Mouse (Mus musculus): ENCODE measurements around the gene Rasa2. TPM values are rescaled to one million over a fixed set of nuclear protein-coding genes. Genes with fewer than 3 reads are reported as not detected.
A peak's percentile ranks its signal among the peaks of the same experiment; 100 is the strongest.
"Not testable (repeated sequence)": the region's sequence is repeated elsewhere in the genome, so short reads cannot be mapped to it uniquely, and the experiment has no call there.

Gene Rasa2
- total RNA-seq, 2 experiments from 2014 or later = 33.2 to 33.8 TPM

DNA sequence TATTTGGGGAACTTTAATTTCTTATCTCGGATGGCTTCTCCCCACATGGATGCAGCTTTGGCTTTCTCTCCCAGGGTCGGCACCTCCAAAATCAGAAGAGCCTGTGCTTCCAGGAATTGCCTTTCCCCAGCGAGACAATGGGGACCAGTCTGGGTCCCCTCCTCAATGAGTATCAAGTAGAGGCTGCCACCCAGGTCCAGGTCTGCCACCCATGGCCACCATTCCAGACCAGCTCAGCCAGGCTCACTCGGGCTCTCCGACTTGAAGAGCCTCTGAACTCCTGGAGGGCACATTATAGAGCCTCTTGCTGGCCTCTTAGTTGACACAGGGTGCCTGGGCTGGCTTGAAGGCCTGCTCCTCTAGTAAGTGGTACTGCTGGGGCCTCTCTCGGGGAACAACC is 97.9 kb downstream of the Rasa2 start:
- DNase-seq (ENCODE audit: low spot score in 2 of 2) = no peak

DNA sequence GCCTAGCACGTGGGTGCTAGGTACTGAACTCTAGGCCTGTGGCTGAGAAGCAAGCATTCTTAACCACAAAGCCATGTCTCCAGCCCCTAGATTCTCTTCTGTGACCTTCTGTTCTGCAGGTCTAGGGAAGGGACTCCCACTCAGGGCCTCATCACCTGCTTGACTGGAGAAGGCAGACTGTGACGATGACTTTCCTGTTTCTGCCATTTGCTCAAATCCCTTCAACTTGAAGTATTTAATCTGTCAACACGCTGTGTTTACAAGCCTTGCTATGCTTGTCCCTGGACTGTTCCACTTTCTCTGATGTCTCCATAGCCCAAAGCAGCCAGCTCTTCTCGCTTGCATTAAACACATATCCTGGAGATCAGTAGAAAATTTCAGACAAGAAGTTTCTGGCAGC is 98.9 kb downstream of the Rasa2 start:
- DNase-seq (ENCODE audit: low spot score in 2 of 2) = no peak

DNA sequence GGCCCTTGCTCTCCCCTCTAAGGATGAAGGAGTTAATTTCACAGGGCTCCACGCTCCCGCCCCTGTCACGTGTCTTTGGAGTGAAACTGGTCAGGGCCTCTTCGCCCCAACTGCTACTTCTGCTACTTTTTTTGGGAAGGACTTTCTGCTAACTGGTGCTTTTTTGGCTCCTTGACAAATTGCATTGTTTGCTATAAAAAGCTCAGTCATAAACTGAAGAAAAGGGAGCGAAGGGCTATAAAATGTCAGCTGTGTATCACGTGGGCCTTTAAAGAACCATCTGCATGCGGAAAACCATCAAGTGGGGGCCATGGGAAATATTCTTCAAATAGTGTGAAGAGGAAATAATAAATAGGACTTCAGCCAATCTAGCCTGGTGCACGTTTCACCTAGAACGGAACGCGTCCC is 100.7 kb downstream of the Rasa2 start:
- no peak for DNase-seq (ENCODE audit: low spot score in 2 of 2)

DNA sequence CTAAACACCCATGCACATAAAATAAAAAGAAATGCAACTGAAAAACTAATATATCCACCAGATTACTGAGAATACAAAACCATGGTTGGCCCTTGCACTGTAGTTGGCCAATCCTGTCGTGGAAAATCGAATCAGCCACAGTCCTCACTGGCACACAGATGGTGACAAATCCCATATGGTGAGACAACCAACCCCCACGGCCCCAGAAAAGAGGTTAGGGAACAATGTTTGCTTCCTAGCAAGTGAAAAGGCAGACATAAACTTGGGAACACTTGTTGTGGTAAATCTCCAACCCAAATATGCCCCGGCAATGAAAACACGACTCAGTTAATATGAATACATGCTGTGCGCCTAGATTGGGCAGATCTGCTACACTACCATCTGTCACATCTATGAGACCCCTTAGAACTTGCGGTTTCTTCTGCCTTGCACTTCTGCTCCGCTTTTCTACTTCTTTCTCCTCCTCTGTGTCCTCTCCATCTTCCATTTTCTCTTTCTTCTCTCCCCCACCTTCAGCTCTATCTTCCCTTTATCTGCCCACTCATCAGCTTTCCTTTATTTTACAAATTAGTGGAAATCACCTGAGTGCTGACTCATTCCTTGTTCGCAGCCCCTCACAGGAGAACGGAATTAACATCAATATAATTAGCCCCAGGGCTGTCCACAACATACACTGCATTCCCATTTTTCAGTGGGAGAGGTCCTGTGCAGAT is 101.3 kb downstream of the Rasa2 start:
- peak in 1 of 2 experiments; percentile 26 for DNase-seq (ENCODE audit: low spot score in 2 of 2)

DNA sequence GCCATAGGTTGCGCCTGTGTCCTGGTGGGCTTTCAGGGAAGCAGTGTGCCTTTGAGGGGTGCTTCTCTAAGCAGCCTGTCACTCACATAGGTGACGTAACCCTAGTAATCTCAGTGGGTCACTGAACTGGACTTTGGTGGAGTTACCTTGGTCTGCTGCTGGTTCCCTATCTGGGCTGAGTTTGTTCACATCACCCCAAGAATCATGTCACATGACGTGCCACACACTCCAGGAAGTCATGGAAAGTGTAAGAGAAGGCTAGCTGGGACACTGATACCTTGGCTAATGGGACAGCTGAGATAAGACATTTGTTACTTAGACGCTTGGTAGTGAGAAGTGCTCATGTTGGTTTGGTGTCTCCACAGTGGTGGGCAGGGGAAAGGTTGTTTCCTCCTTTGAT is 105.4 kb downstream of the Rasa2 start:
- no peak for DNase-seq (ENCODE audit: low spot score in 2 of 2)

DNA sequence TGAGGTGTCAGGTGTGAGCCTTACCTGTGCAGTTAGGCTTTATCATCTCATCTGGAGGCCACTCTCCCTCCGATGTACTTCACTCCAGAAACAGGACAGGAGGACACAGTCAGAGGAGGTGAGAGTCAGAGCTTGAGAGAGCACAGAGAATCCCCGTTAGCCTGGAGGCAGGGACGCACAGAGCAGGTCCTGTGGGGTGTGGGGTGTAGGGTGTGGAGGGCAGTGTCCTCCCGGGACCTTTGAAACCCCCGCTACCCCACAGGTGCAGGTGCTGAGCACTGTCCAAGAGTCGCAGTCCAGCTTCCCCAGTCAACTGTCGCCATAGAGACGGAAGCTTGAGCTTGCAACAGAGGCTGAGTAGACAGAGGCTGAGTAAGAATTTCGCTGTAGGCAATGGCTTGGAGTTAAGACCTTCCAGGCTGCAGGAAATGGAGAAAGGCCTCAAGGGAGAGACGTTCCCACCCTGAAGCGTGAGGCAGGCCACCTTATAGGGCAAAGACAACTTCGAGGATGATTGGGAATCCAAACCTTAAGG is 106.4 kb downstream of the Rasa2 start, which contains the start of gene Gm28729:
Gene Gm28729, minus strand, starts transcription at position 293 of the 535 bp plus-strand sequence.
- no peak for DNase-seq (ENCODE audit: low spot score in 2 of 2)

DNA sequence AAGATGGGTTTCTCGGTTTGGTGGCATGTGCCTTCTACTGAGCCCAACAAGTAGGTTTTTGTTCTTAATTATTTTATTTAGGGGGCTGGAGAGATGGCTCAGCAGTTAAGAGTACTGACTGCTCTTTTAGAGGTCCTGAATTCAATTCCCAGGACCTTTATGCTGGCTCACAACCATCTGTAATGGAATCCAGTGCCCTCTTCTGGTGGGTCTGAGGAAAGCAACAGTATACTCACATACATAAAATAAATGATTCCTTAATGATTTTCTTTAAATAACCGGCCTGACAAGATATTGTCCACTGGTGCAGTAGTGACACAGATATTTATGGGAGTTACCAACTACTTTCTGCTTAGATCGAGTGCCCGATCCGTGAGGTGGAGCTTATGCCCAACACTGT is 108.3 kb downstream of the Rasa2 start:
- DNase-seq (ENCODE audit: low spot score in 2 of 2) = no peak

DNA sequence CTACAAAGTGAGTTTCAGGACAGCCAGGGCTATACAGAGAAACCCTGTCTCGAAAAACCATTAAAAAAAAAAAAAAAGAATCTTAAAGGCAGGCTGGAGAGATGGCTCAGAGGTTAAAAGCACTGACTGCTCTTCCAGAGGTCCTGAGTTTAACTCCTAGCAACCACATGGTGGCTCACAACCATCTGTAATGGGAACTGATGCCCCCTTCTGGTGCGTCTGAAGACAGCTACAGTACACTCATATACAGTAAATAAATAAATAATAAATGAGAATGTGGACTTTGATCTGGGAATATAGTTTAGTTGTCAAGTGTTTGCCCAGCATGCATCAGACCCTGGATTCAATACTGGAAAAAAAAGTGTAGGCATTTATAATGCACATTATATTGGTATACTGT is 109.8 kb downstream of the Rasa2 start:
- not testable (repeated sequence) for DNase-seq (ENCODE audit: low spot score in 2 of 2)

DNA sequence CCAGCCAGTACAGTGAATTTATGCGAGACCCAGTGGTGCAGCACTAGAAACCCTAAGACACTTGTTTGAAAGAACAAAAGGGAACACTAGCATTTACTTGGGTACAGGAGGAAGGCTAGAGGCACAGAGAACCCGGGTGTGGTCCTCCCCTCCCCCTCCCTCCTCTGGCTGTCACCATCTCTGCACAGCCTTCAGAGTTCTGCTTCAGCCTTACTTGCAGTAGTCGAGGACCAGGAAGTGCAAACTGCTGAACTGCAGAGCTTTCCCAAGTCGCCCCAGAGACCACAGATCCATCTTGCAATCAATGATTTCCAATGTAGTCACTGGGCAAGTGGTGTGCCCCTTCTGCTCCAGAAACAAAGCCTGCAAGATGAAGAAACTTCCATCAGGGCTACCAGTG is 114.0 kb downstream of the Rasa2 start:
- DNase-seq (ENCODE audit: low spot score in 2 of 2) = no peak

DNA sequence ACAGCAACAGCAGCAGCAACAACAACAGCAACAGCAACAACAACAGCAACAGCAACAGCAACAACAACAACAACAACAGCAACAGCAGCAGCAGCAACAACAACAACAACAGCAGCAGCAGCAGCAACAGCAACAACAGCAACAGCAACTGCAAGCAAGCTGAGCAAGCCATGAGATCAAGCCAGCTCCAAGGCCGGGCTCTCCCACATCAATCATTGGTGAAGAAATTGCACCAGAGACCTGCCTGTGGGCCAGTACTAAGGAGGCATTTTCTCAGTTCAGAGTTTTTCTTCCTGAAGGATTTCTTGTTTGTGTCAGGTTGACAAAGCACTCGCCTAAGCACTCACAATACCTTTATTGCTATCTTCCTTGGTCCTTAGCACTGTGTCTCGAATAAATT is 114.6 kb downstream of the Rasa2 start:
- DNase-seq (ENCODE audit: low spot score in 2 of 2) = no peak

DNA sequence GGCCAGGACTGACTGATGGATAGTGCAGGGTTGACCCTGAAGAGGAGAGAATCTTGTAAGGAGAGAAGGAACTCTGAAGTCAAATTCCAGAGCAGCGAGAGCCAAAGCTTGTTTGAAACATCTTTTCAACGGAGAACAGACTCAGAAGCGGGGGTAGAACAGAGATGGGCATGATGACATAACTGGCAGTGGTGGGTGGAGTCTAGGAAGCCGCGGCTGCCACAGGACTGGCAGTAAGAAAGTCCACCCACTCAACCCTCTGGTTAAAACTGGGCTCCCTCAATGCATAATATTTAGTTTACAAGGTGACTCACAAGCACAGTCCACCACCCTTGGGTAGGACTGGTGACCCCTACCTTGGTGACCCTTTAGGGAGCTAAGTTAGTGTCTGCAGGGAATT is 115.7 kb downstream of the Rasa2 start:
- peak in 1 of 2 experiments; percentile 44 for DNase-seq (ENCODE audit: low spot score in 2 of 2)

DNA sequence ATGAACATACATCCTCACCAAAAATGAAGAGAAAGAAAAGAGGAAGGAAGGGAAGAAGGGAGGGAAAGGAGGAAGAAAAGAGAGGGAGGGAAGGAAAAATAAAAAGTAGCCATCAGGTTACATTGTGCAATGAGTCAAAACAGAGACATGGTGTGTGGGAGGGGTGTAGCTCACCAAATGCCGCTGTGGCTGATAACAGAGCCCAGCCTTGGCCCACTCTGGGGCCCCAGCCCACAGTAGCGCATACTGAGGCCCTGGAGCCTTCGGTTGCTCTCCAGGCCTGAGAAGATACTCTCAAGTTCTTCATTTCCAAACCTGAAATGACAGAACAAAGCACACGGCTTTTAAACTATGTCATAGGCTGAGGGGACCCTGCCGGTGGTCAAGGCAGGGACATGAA is 117.1 kb downstream of the Rasa2 start:
- DNase-seq (ENCODE audit: low spot score in 2 of 2) = no peak

DNA sequence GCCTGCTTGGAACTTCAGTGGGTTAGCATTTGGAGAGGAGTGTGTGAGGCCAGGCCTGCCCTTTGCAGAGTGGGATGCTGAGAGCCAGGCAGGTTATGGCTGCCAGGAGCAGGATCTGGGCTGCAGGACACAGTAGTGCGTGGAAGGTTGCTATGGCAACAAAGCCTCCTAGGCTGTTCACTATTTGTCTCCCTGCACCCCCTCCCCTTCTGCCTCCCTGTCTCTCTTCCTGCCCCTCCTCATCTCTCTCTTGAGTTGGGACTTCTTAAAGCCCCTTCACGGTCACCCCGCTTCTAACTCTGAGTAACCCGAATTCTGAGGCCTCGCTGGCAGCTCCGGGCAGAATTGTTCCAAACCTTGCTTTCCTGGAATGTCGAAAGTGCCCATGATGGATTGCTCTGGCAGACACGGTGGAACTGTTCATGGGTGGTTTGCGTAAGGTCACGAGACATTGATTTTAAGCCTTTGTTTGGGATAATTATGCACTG is 125.4 kb downstream of the Rasa2 start:
- DNase-seq (ENCODE audit: low spot score in 2 of 2) = peak; percentile 17 to 47

DNA sequence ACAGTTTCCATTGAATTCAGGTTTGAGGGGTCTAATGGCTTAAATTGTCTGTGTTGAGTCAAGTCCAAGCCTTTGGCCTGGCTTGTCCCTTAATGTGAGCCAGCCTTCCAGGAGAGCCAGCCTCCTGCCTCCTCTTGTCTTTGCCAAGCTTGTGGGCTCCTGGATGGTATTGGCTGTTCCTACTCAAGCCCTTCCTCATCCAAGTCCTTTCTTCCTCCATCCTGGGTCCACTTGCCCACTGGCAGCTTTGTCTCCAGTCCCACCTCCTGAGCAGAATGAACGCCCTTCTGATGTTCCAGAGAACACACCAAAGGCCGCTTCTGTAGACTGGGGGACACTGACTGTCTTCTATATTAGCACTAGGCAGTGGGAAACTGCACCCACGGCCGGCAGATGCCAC is 126.3 kb downstream of the Rasa2 start:
- no peak for DNase-seq (ENCODE audit: low spot score in 2 of 2)

DNA sequence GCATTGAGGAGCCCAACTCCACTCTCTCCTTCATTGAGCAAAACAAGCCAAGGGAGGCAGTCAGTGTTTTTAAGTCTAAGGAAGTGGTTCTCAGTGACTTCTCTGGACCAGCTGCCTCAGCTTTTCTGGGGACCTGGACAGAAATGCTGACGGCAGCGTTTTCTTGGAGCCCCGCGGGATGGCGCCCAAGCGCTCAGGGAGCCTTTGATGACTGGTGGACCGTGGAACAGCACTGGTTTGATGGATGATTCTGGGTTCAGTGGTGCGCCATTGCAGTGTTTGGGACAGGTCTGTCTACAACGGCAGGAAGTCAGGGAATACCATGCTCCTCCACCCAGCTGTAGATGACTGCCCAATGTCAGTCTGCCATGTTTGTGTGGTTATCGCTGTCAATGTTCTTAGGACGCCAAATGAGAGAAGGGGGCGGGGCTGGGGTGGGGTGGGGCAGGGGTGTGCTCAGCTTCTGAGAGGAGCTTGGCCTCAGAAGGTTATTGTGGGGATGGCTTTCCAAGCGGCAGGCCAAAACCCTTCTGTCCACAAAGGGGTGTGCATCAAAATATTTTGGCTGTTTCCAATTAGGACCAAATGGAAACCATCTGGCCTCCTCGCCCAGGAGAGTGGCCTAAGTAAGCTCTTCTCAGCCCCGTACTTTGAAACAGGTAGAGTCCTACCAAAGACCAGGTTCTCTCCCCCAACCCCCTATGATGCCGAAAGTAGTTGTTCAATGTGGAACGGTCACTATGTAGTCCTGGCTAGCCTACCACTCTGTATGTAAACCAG is 127.1 kb downstream of the Rasa2 start:
- DNase-seq (ENCODE audit: low spot score in 2 of 2) = no peak

DNA sequence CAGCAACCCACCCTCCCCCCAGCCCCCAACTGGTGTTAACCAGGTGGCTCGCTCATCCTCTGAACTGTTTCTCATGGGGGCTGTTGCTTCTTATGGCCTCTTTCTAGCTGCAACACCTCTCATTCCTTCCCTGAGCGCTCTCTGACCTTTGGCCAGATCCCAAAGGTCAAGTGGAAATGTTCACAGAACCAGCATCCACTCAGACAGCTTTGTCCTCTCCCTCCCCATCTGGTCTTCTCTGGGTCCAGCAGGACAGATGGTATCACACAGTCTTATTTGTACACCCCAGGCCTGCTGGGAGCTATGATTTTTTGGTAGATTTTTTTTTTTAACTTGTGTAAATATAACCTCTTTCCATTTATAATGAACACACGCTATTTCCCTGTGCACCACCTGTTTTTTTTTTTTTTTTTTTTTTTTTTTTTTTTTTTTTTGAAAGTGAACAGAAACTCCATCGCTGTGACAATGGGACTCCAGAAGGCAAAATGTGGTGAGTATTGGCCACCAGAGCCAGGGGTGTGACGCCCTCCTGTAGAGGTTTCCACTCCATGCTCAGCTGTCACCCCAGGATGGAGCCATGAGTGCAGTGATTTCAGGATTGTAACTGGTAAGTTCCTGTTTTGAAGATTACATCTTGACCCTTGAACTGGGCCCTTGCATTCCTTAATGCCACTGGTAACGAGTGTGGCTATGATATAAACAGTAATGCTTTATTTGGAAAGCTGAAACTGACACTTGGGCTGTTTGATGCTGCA is 128.4 kb downstream of the Rasa2 start:
- no peak for DNase-seq (ENCODE audit: low spot score in 2 of 2)

DNA sequence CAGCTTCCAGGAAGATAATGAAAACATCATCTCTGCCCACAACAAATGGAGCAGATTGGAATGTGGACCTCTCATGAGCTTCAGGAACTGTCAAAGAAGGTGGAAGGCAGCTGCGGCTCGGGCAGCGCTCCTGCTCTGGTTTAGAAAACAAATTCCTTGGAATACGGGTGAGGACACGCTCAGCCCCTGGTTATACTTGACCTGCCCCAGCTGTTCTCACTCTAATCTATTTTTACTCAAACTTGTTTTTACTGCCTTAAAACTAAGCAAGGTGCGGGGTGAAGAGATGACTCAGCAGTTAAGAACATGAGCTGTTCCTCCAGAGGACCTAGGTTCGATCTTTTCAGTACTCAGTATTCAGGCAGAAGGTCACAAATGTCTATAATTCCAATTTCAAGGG is 130.2 kb downstream of the Rasa2 start:
- DNase-seq (ENCODE audit: low spot score in 2 of 2) = no peak

DNA sequence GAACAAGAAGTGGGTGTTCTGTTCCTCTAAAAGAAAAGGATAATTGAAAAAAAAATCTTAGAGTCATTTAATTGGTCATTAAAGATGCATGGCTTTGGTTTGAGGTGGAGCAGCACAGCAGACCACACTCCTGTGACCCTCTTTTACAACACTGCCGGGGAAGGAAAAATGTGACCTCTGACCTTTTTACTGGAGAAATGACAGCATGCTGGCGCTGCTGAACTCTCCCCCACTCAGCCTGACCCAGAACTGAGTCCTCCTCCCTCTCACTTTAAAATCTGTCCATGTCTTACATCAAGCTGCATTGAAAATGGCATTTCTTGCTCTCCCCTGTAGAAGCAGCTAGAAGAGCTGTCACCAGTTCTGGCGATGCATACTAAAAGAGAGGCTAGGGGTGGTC is 138.2 kb downstream of the Rasa2 start:
- DNase-seq (ENCODE audit: low spot score in 2 of 2) = no peak

DNA sequence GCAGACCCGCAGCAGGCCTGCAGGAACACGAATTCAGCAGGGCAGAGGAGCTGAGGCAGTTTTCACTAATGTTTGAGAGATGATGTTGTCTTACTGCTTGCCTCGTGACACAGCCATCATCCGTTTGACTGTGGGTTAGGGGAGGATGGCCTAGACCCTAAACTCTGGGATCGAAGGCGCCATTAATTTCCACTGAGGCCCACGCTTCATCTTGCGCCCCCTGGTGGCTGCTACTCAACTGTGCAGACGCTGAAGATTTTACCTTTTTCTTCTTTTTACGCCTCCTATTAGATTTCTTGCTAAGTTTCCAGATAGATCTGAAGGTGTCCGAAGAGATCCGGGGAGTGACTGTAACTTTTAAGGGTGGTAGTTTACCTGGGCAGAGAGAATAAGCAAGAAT is 139.6 kb downstream of the Rasa2 start:
- DNase-seq (ENCODE audit: low spot score in 2 of 2) = no peak

All from layer of hippocampus, adult 18-20 months (tissue).